Mouse (Mus musculus) neural tube, embryonic 13.5 days (tissue): ENCODE data around the gene Pigk. TPM values are rescaled to one million over a fixed set of nuclear protein-coding genes. Genes with fewer than 3 reads are reported as not detected.

Experiments
- ATAC-seq: fragments of 200-750 bp; cut with Nextera tagmentation; 2 replicates; pipeline ENCODE4 v1.8.0; 2017; ENCODE audit warnings: low read depth, mild to moderate bottlenecking, moderate TSS enrichment, moderate library complexity
- H3K27ac ChIP-seq: fragments of 300-500 bp; sonication (generic); replicated peaks from 2 replicates; pipeline ENCODE4 v1.5.1; 2015; ENCODE audit warnings: moderate library complexity, mild to moderate bottlenecking, inconsistent platforms
- H3K27me3 ChIP-seq: fragments of 300-500 bp; sonication (generic); 2 replicates; pipeline ENCODE4 v1.6.1; 2015; ENCODE audit warnings: mild to moderate bottlenecking, inconsistent platforms
- H3K36me3 ChIP-seq: fragments of 300-500 bp; sonication (generic); 2 replicates; pipeline ENCODE4 v1.6.1; 2015; ENCODE audit warnings: mild to moderate bottlenecking, inconsistent platforms
- H3K4me1 ChIP-seq: fragments of 300-500 bp; sonication (generic); replicated peaks from 2 replicates; pipeline ENCODE4 v1.6.1; 2015; ENCODE audit warnings: inconsistent platforms
- H3K4me2 ChIP-seq: fragments of 300-500 bp; sonication (generic); 2 replicates; pipeline ENCODE4 v1.6.1; 2015; ENCODE audit warnings: inconsistent platforms, mild to moderate bottlenecking, moderate library complexity
- H3K4me3 ChIP-seq: fragments of 300-500 bp; sonication (generic); 2 replicates; pipeline ENCODE4 v1.5.1; 2015; ENCODE audit warnings: mild to moderate bottlenecking, inconsistent platforms
- H3K9ac ChIP-seq: fragments of 300-500 bp; sonication (generic); 2 replicates; pipeline ENCODE4 v1.6.1; 2015; ENCODE audit warnings: moderate library complexity, mild to moderate bottlenecking, inconsistent platforms
- H3K9me3 ChIP-seq: fragments of 300-500 bp; sonication (generic); 2 replicates; pipeline ENCODE4 v1.6.1; 2016; ENCODE audit warnings: inconsistent platforms
- WGBS: fragments of 180-500 bp; shearing (Covaris S2); methylation state at CpG from one replicate; pipeline ENCODE4 v1.1.7; 2015; 5-methylcytosine and 5-hydroxymethylcytosine counted together
- polyA plus RNA-seq: library from polyadenylated mRNA; unstranded; fragments of >200 nt; fragmentation: Nextera tagmentation; extraction: Ambion mirVana; gene quantifications from 2 replicates; pipeline ENCODE4 v1.2.1, GENCODE M21; 2015

Pigk gene
- polyA plus RNA-seq, 1 experiment from 2014 or later = 52.4 TPM

DNA sequence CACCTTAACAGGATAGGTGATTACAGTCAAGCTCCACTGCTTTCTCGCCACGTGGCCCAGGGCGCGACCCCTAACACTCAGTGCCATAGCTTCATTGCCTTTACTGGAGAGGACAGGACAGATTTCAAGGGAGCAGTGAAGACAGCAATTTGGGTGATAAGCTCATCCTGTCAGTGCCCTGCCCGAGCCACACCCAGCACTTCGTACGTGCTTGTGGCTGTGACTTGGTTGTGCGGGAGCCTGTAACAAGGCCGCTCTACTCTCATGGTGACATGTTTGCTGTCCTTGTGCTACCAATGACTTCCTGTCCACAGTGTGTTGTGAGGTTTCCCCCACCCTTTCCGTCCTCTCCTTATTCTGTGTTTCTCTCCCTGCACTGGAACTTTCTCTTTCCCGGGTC, 20.2 kb downstream of the Pigk start:
- Histone ChIP-seq H3K9ac (0 out of 2 replicates have a peak overlapping the region, but pooled peaks have one; percentile 12), H3K27me3 (no peaks in the 10 kb centered on the region), H3K4me3 (no peak overlapping the region), H3K4me2 (no peak overlapping the region), H3K9me3 (no peaks in the 10 kb centered on the region), H3K27ac (no peak overlapping the region), H3K4me1 (0 out of 2 replicates have a peak, but pooled peaks cover 3% of the 10 kb centered on the region), H3K36me3 (no peaks in the 10 kb centered on the region)
- no peak for ATAC-seq
- WGBS = 90% methylated on average over 11 of the region's 11 CpGs

DNA sequence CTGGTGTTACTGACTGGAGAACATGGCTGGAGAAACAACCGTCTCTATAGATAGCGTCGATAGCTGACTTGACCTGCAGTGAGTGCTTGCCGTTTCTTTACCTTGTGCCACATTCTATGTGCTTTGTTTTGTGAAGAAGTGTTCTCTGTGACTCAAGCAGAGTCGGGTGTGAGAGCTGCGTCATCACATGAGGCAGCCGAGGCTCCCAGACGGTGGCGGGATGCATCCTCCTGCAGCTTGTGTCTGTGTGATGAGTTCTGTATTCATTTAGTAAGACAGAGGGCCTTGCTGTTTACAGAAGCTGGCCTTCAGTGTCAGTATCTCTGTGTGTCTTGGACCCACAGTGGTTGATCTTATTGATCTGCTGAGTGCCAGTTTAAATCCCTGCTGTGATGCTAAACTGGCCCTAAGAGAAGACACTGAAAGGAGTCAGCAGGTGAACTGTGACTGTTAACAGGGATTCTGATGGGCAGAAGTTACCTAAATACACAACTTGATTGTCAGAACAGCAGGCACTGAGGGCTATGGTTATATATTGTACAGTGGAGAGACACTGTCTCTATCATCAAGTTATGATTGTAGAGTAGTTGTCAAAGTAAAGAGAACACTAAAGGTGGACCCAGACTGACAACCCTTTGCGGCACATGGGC, 21.8 kb downstream of the Pigk start:
- no peak overlapping the region for H3K4me2 ChIP-seq
- WGBS = 42% methylated on average over 10 of the region's 10 CpGs
- H3K9me3 ChIP-seq = no peaks in the 10 kb centered on the region
- no peak overlapping the region for H3K9ac ChIP-seq
- no peak overlapping the region for H3K4me3 ChIP-seq
- H3K4me1 ChIP-seq = 0 out of 2 replicates have a peak, but pooled peaks cover 3% of the 10 kb centered on the region
- H3K36me3 ChIP-seq = 0 out of 2 replicates have a peak, but pooled peaks cover 3% of the 10 kb centered on the region
- no peak for ATAC-seq
- no peak overlapping the region for H3K27ac ChIP-seq
- H3K27me3 ChIP-seq = no peaks in the 10 kb centered on the region

DNA sequence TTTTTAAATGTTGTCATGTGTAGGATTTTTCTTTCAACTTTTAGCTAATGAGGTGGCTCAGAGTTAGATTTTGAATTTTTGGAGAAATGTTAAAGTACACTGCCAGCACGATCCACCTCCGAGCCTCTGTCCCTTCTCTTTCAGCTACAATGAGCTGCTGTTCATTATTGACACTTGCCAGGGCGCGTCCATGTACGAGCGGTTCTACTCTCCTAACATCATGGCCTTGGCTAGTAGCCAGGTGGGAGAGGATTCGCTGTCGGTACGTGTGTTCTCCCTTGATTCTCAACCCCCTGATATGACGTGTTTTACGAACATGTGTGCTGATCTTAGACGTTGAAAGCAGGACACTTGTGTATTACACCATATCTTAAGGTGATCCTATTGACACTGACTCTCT, 30.4 kb downstream of the Pigk start:
- H3K9ac ChIP-seq = no peak overlapping the region
- no peak overlapping the region for H3K27ac ChIP-seq
- peaks cover 12% of the 10 kb centered on the region for H3K36me3 ChIP-seq
- WGBS = 92% methylated on average over 12 of the region's 12 CpGs
- no peaks in the 10 kb centered on the region for H3K4me1 ChIP-seq
- H3K9me3 ChIP-seq = no peaks in the 10 kb centered on the region
- no peak overlapping the region for H3K4me2 ChIP-seq
- no peak for ATAC-seq
- H3K4me3 ChIP-seq = no peak overlapping the region
- H3K27me3 ChIP-seq = no peaks in the 10 kb centered on the region

DNA sequence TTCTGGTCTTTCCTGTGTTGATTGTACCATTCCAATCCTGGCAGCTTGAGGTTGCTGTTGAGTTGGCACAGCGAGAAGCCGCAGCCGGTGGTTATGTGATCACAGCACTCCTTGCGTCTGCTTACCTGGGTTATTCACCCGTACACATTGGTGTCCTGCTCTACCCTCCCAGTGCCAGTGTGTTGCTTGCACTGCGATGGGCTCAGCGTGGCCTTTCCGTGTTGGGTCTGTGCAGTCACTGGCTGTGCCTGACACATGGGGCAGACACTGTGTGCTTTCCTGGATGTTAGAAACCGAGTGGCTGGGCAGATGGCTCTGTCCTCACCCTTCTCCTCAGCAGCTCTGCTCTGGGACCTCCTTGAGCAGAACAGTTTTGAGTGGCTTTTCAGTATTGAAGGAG, 31.7 kb downstream of the Pigk start:
- Histone ChIP-seq H3K4me1 (no peaks in the 10 kb centered on the region), H3K27me3 (no peaks in the 10 kb centered on the region), H3K36me3 (peaks cover 10% of the 10 kb centered on the region), H3K27ac (no peak overlapping the region), H3K9ac (no peak overlapping the region), H3K4me3 (no peak overlapping the region), H3K4me2 (no peak overlapping the region), H3K9me3 (no peaks in the 10 kb centered on the region)
- WGBS = 95% methylated on average over 9 of the region's 9 CpGs
- ATAC-seq = no peak

DNA sequence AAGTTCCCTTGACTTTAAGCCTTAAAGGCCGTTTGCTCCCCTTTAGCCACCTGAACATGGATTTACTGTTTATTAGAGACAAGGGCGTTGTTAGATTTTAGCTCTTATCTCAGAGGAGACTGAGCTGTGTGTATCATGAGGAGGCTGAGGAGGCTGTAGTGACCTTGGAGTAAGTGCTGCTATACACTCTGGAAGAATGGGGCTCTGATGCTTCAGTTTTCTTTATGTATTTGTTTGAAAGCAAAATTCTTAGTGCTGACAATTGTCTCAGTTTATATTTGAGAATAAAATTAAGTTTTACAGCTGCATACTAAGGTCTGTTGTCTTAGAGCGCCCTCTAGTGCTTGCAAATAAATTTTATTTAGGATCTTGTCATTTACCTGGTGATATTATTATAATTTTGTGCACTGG, 35.6 kb downstream of the Pigk start:
- 45% methylated on average over 3 of the region's 3 CpGs for WGBS
- ATAC-seq = no peak
- Histone ChIP-seq H3K4me3 (no peak overlapping the region), H3K27me3 (no peaks in the 10 kb centered on the region), H3K9me3 (no peaks in the 10 kb centered on the region; the same call in 1 of the 2 replicates), H3K36me3 (peaks cover 21% of the 10 kb centered on the region), H3K9ac (no peak overlapping the region), H3K27ac (no peak overlapping the region), H3K4me1 (no peaks in the 10 kb centered on the region), H3K4me2 (no peak overlapping the region)

DNA sequence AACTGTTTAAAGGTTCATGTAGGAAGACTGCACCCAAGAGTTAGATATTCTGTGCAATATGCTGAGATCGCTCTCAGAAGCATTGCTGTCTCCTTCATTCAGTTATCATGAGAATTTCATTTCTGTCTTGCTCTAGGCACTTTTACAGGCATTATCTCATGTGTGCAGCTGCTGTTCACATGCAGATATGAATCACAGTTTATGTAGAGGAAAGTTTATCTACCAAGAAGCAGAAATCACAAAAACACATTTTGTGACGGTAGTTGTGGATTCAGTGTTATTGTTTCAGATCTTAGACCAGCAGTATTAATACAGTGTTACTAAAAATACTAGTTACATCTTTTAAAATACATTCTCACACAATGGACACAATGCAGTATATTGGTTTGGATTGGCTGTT, 36.0 kb downstream of the Pigk start:
- Histone ChIP-seq H3K36me3 (peaks cover 21% of the 10 kb centered on the region), H3K9me3 (no peaks in the 10 kb centered on the region; the same call in 1 of the 2 replicates), H3K4me2 (no peak overlapping the region), H3K4me1 (no peaks in the 10 kb centered on the region), H3K9ac (no peak overlapping the region), H3K27ac (no peak overlapping the region), H3K27me3 (no peaks in the 10 kb centered on the region), H3K4me3 (no peak overlapping the region)
- ATAC-seq = no peak
- WGBS = 76% methylated on average over 2 of the region's 2 CpGs

DNA sequence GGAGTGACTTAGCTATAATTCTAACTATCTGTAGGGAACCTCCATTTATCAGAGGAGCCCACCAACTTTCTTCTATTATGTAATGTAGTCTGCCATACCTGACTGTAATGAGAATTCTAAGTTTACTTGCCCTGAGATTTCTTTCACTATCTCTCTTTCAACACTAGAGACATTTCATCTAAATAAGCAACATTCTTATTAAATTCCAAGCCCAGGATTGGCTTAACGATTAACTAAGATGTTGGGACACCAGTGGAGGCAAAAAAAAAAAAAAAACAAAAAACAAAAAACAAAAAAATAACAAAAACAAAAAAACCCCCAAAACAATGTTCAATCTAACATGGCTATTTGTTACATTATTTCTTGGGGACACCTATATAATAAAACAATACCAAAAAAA, 39.0 kb downstream of the Pigk start:
- Histone ChIP-seq H3K9ac (no peak overlapping the region), H3K27ac (no peak overlapping the region), H3K4me1 (peaks cover 14% of the 10 kb centered on the region), H3K9me3 (no peaks in the 10 kb centered on the region; the same call in 1 of the 2 replicates), H3K4me2 (no peak overlapping the region), H3K27me3 (no peaks in the 10 kb centered on the region), H3K4me3 (no peak overlapping the region), H3K36me3 (peaks cover 12% of the 10 kb centered on the region)
- 100% methylated on average over 1 of the region's 1 CpGs for WGBS
- ATAC-seq = no peak

DNA sequence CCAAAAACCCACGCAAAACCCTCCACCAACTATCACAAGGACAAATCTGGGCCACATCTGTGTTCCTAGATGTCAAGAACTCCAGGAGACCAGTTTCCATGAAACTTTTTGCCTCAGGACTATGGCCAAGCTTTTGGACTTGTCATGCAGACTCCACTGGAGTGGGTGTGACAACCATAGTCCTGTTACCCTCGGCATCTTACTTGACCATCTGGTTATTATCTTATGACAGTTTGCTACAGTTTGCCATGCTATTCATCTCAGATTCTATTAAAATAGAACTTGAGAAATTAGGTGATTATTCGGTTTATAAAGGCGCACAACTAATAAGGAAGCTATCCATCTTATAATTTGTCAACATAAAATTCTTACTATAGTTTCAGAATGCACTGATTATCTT, 39.4 kb downstream of the Pigk start:
- Histone ChIP-seq H3K4me3 (no peak overlapping the region), H3K4me2 (no peak overlapping the region), H3K9ac (no peak overlapping the region), H3K27ac (no peak overlapping the region), H3K9me3 (no peaks in the 10 kb centered on the region; the same call in 1 of the 2 replicates), H3K27me3 (no peaks in the 10 kb centered on the region), H3K4me1 (peaks cover 16% of the 10 kb centered on the region), H3K36me3 (peaks cover 12% of the 10 kb centered on the region)
- WGBS = 88% methylated on average over 4 of the region's 4 CpGs
- no peak for ATAC-seq

DNA sequence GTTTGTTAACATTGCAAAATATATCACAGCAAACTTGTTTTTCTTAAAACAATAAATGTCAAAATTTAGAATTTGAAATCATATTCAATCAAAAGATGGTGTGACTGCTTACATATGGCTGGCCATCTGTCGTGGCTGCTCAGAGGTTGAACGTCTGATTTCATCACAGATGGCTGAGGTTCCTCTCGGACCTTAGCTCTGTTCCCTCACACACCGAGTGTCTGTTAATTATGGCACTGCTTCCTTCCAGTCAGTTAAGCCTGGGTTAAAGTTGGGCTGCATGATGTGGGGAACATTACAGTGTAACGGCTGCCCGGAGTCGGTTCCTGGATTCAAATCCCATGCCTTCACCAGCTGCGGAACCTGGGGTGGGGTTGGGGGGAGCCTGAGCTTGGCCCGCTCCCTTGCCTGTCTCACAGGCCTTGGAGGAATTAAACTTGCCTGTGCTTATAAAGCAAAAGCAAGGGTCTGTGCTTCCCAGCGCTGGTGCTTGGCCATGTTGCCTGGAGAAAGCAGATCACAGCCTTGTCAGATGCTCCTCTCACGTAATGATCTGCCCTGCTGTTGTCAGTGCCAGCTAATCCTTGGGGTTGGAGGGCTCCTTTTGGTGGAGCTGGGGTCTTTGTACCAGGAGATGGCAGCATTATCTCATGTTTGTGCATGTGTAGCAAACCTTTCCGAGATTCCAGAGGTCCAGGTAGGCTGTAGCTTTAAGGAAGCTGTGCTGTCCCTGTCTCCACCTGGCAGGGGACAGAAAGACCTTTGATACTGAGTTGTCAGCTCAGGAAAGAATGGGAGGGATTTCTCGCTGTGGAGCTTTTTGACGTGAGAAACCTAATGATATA, 40.2 kb downstream of the Pigk start:
- 0 out of 2 replicates have a peak overlapping the region, but pooled peaks have one; percentile 15 for H3K27ac ChIP-seq
- no peaks in the 10 kb centered on the region for H3K27me3 ChIP-seq
- peaks cover 24% of the 10 kb centered on the region for H3K4me1 ChIP-seq
- H3K9me3 ChIP-seq = no peaks in the 10 kb centered on the region; the same call in 1 of the 2 replicates
- H3K4me2 ChIP-seq = no peak overlapping the region
- ATAC-seq = no peak
- H3K9ac ChIP-seq = no peak overlapping the region
- WGBS = 72% methylated on average over 14 of the region's 14 CpGs
- peaks cover 12% of the 10 kb centered on the region for H3K36me3 ChIP-seq
- H3K4me3 ChIP-seq = no peak overlapping the region

DNA sequence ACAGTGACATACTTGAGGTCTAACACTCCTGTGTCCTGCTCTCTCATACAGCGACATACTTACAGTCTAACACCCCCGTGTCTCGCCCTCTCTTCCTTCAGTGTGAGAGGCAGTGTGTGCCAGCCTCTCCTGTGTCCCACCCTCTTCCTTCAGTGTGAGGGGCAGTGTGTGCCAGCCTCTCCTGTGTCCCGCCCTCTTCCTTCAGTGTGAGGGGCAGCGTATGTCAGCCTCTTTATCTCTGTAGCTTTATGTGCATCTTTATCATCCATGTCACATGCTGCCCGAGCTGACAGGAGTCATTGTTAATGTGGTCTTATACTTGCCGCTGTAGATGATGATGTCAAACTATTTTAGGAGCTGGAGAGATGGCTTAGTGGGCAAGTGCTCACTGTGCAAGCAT, 41.6 kb downstream of the Pigk start:
- no peaks in the 10 kb centered on the region for H3K27me3 ChIP-seq
- no peak overlapping the region for H3K27ac ChIP-seq
- H3K4me1 ChIP-seq = peaks cover 24% of the 10 kb centered on the region
- H3K9me3 ChIP-seq = no peaks in the 10 kb centered on the region; the same call in 1 of the 2 replicates
- ATAC-seq = no peak
- no peak overlapping the region for H3K4me3 ChIP-seq
- peaks cover 12% of the 10 kb centered on the region for H3K36me3 ChIP-seq
- 82% methylated on average over 7 of the region's 7 CpGs for WGBS
- H3K4me2 ChIP-seq = no peak overlapping the region
- no peak overlapping the region for H3K9ac ChIP-seq

DNA sequence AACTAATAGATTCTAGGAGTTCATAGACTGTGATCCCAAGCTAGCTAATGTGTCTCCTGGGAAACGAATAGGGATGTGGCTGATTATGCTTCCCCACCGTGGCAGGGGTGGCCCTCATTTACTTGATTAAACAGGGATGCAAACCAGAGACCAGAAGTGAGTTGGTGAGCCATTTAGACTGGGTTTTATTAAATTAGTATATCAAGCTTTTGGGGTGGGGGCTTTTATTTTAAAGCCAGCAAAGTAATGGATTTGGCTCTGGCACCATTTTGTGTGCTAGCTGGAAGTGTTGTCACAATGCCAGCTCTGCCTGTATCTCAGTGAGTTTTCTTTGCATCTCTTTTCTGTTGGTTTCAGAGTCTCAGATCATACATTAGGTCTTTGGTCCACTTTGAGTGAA, 43.0 kb downstream of the Pigk start:
- no peak overlapping the region for H3K4me3 ChIP-seq
- 39% methylated on average over 2 of the region's 2 CpGs for WGBS
- H3K9me3 ChIP-seq = no peaks in the 10 kb centered on the region; the same call in 1 of the 2 replicates
- no peak overlapping the region for H3K9ac ChIP-seq
- peaks cover 24% of the 10 kb centered on the region for H3K4me1 ChIP-seq
- peak overlapping the region; percentile 42 for H3K27ac ChIP-seq
- H3K27me3 ChIP-seq = no peaks in the 10 kb centered on the region
- H3K4me2 ChIP-seq = no peak overlapping the region
- peaks cover 9% of the 10 kb centered on the region for H3K36me3 ChIP-seq
- no peak for ATAC-seq
